Mouse (Mus musculus): ENCODE results near the gene Trp53bp1. TPM values are rescaled to one million over a fixed set of nuclear protein-coding genes. Genes with fewer than 3 reads are reported as not detected.
A peak's percentile ranks its signal among the peaks of the same experiment; 100 is the strongest.

The Trp53bp1 gene
- polyA plus RNA-seq (2012; ENCODE audit: insufficient read depth, low replicate concordance) = 8.6 TPM in 1 of 2 replicates, not detected in the other

DNA sequence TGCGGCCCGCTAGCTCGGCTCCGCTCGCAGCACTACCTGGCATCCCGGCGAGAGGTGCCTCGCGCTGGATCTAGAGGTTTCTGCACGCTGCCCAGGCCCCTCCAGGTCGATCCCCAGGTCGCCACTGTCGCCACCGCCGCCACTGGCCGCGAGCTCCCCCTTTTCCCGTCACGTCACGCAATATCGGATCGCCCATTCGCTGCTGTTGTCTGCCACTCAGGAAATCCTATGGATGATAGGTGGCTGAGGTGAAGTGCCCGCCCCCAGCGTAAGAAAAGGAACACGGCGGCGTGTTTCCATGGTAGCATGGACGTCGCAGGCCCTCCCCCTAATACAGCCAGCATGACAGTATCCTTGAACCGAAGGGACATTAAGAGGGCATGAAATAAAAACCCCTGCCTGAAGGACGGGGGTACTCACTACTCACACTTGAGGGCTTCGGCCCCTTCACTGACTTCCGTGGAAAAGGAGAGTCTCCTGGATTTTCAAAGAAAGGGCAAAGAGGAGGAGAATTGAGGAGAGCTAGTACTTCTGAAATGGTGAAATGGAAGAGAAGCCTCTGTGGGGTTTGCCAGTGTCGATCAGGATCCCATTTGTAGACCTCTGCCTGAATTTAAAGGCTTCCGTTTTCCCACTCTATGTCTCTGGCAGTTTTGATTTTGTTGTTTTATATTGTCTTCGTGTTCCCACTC, at the start of gene Trp53bp1:
TSS of gene Trp53bp1 (minus strand) at position 172 of the 692 bp plus-strand sequence.
- H3K4me3 ChIP-seq (replicated peaks) = peak within 1 kb of the TSS; percentile 96
- TF ChIP-seq GATA1 (IDR thresholded peaks at IDR 0.05; ENCODE audit: borderline replicate concordance, low read length) = no peak
- no peak for TF ChIP-seq FLI1 (IDR thresholded peaks at IDR 0.05; ENCODE audit: low read length)
- H3K27me3 ChIP-seq (replicated peaks) = no peaks in the 10 kb centered on the region
- H3K4me1 ChIP-seq = peaks cover 42% of the 10 kb centered on the region
- H3K9me3 ChIP-seq = no peaks in the 10 kb centered on the region
- peaks cover 34% of the 10 kb centered on the region for H3K36me3 ChIP-seq (replicated peaks; ENCODE audit: low read length)

DNA sequence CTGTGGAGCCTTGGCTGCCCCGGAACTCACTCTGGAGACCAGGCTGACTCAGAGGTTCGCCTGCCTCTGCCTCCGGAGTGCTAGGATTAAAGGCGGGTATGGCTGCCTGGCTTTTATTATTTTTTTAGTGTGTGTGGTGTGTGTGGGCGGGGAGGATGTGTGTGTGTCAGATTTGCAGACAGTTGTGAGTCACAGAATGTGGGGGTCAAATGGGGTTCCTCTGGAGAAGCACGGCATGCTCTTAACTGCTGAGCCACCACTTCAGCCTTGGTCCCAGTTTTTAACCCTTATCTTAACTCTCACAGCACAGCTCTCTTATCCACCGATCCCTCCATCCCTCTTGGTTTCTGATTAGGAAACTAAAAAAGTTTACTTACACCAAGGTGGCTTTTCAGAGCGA, 45.1 kb upstream of the Trp53bp1 start:
- Histone ChIP-seq H3K4me1 (no peaks in the 10 kb centered on the region), H3K4me3 (replicated peaks) (no peak overlapping the region), H3K36me3 (replicated peaks; ENCODE audit: low read length) (peaks cover 15% of the 10 kb centered on the region), H3K9me3 (no peaks in the 10 kb centered on the region), H3K27me3 (replicated peaks) (no peaks in the 10 kb centered on the region)
- TF ChIP-seq GATA1 (IDR thresholded peaks at IDR 0.05; ENCODE audit: borderline replicate concordance, low read length) = no peak
- TF ChIP-seq FLI1 (IDR thresholded peaks at IDR 0.05; ENCODE audit: low read length) = no peak

DNA sequence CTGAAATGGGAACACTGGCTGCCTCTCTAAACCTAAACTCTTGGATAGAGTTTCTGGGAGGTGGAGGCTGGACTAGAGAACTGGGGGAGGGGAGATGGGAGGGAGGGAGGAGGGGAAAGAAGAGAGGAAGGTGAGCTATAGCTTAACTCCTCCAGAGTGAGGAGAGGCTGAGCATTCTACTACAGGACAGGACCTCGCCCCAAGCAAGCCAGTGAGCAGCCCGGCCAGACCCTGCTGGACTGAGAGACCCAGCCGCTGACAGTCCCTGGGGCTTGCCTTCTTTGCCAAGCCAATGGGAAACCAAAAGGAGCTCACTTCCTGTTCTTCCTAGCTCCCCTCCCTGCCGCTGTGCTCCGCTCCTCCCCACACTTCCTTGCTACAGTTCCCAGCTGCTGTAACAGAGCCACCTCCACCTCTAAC, 37.8 kb upstream of the Trp53bp1 start:
- no peak for TF ChIP-seq GATA1 (IDR thresholded peaks at IDR 0.05; ENCODE audit: borderline replicate concordance, low read length)
- no peak for TF ChIP-seq FLI1 (IDR thresholded peaks at IDR 0.05; ENCODE audit: low read length)
- peaks cover 38% of the 10 kb centered on the region for H3K4me1 ChIP-seq
- peak overlapping the region; percentile 79 for H3K4me3 ChIP-seq (replicated peaks)
- peaks cover 15% of the 10 kb centered on the region for H3K36me3 ChIP-seq (replicated peaks; ENCODE audit: low read length)
- H3K27me3 ChIP-seq (replicated peaks) = peaks cover 40% of the 10 kb centered on the region
- H3K9me3 ChIP-seq = no peaks in the 10 kb centered on the region

DNA sequence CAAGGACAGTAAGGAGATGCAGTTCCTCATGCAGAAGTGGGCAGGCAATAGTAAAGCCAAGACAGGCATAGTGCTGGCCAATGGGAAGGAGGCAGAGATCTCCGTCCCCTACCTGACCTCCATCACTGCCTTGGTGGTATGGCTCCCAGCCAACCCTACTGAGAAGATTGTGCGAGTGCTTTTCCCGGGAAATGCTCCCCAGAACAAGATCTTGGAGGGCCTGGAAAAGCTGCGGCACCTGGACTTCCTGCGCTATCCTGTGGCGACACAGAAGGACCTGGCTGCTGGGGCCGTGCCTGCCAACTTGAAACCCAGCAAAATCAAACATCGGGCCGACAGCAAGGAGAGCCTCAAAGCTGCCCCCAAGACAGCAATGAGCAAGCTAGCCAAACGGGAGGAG, 28.8 kb upstream of the Trp53bp1 start:
- peaks cover 10% of the 10 kb centered on the region for H3K36me3 ChIP-seq (replicated peaks; ENCODE audit: low read length)

GRCm38 (mm10) chr2:121299471-121299870, 28.3 kb upstream of the Trp53bp1 start:
- TF ChIP-seq FLI1 (IDR thresholded peaks at IDR 0.05; ENCODE audit: low read length) = no peak
- TF ChIP-seq GATA1 (IDR thresholded peaks at IDR 0.05; ENCODE audit: borderline replicate concordance, low read length) = no peak
- peaks cover 10% of the 10 kb centered on the region for H3K36me3 ChIP-seq (replicated peaks; ENCODE audit: low read length)
- H3K9me3 ChIP-seq = no peaks in the 10 kb centered on the region; the same call in 1 of the 2 replicates
- H3K4me3 ChIP-seq (replicated peaks) = no peak overlapping the region
- peaks cover 45% of the 10 kb centered on the region for H3K4me1 ChIP-seq
- H3K27me3 ChIP-seq (replicated peaks) = peaks cover 100% of the 10 kb centered on the region

More for the DNA sequence above, 28.8 kb upstream of the Trp53bp1 start:
- H3K4me3 ChIP-seq (replicated peaks) = no peak overlapping the region
- peaks cover 100% of the 10 kb centered on the region for H3K27me3 ChIP-seq (replicated peaks)
- TF ChIP-seq FLI1 (IDR thresholded peaks at IDR 0.05; ENCODE audit: low read length) (no peak), GATA1 (IDR thresholded peaks at IDR 0.05; ENCODE audit: borderline replicate concordance, low read length) (no peak)
- H3K4me1 ChIP-seq = peaks cover 39% of the 10 kb centered on the region
- H3K9me3 ChIP-seq = no peaks in the 10 kb centered on the region; the same call in 1 of the 2 replicates

- Histone ChIP-seq H3K9me3 (no peaks in the 10 kb centered on the region; the same call in 1 of the 2 replicates), H3K4me3 (replicated peaks) (no peak overlapping the region), H3K36me3 (replicated peaks; ENCODE audit: low read length) (peaks cover 10% of the 10 kb centered on the region), H3K27me3 (replicated peaks) (peaks cover 95% of the 10 kb centered on the region), H3K4me1 (peaks cover 50% of the 10 kb centered on the region)
- TF ChIP-seq FLI1 (IDR thresholded peaks at IDR 0.05; ENCODE audit: low read length) = no peak
- no peak for TF ChIP-seq GATA1 (IDR thresholded peaks at IDR 0.05; ENCODE audit: borderline replicate concordance, low read length)
These were observed 26.9 kb upstream of the Trp53bp1 start for GRCm38 (mm10) chr2:121298131-121298530.

DNA sequence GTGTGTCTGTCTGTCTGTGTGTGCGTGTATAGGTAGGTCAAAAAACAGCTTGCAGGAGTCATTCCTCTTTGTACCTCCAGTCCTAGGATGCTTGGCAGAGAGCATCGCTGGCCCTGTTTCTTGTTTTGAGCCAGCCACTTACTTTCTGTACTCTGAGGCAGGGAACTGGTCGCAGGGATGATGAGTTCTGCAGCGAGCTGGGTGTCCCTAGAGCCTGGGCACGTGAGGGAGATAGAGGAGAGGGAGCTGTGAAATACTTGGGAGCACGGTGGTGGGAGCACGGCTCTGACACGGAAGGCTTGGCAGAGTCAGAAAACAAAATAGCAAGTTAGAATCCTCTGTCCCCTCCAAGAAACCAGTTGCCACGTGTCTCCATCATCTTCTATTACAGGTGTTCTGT, 26.5 kb upstream of the Trp53bp1 start:
- no peak for TF ChIP-seq GATA1 (IDR thresholded peaks at IDR 0.05; ENCODE audit: borderline replicate concordance, low read length)
- no peak for TF ChIP-seq FLI1 (IDR thresholded peaks at IDR 0.05; ENCODE audit: low read length)
- Histone ChIP-seq H3K27me3 (replicated peaks) (peaks cover 94% of the 10 kb centered on the region), H3K9me3 (no peaks in the 10 kb centered on the region; the same call in 1 of the 2 replicates), H3K36me3 (replicated peaks; ENCODE audit: low read length) (peaks cover 10% of the 10 kb centered on the region), H3K4me1 (peaks cover 53% of the 10 kb centered on the region), H3K4me3 (replicated peaks) (no peak overlapping the region)

GRCm38 (mm10) chr2:121296754-121297231, 25.6 kb upstream of the Trp53bp1 start:
- Histone ChIP-seq H3K4me1 (peaks cover 61% of the 10 kb centered on the region), H3K4me3 (replicated peaks) (peak overlapping the region; percentile 91), H3K27me3 (replicated peaks) (peaks cover 90% of the 10 kb centered on the region), H3K36me3 (replicated peaks; ENCODE audit: low read length) (peaks cover 10% of the 10 kb centered on the region), H3K9me3 (no peaks in the 10 kb centered on the region; the same call in 1 of the 2 replicates)
- TF ChIP-seq GATA1 (IDR thresholded peaks at IDR 0.05; ENCODE audit: borderline replicate concordance, low read length) (no peak), FLI1 (IDR thresholded peaks at IDR 0.05; ENCODE audit: low read length) (no peak)

DNA sequence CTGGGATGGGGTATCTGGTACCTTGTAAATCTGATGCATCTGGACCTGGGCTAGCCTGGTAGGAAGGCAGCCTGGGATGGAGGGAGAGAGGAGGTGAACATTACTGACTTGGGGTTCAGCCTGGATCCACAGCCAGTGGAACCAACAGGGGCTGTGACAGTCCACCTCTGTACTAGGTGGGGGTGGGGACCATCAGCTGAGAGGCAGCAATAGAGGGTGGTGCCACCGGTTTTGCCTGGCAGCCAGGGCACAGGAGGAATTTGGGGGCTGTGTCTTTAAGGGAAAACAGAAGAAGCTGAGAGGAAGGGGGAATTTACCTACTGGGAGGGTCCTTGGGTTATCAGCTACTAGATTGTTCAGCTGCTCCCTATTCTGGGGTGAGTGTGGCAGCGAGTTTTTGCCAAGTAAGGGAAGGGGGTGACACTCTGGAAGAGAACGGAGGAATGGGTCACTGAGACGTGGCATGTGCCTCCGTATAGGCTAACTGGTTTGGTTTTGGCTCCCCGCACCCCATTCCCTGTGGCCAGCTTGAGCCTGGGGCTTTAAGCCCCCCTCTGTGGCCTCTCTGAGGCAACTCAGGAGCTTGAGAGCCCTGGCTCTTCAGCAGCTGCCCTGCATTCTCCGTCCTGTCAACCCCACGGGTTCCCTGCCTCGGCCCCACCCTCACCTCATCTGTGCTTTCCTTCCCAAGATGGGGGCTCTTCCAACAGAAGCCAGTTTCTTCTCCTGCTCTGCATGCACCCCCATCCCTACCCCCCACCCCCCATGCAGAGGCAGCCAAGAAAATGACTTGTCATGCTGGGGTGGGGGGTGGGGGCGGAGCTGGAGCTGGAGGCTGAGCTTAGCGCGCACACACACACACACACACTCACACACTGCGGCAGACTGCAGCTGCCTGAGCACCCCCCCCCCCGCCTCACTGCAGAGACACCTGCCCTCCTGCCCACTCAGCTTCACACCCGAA, 24.7 kb upstream of the Trp53bp1 start:
- no peaks in the 10 kb centered on the region; the same call in 1 of the 2 replicates for H3K9me3 ChIP-seq
- H3K27me3 ChIP-seq (replicated peaks) = peaks cover 90% of the 10 kb centered on the region
- H3K4me1 ChIP-seq = peaks cover 66% of the 10 kb centered on the region
- H3K4me3 ChIP-seq (replicated peaks) = peak overlapping the region; percentile 91
- TF ChIP-seq FLI1 (IDR thresholded peaks at IDR 0.05; ENCODE audit: low read length) = no peak
- no peak for TF ChIP-seq GATA1 (IDR thresholded peaks at IDR 0.05; ENCODE audit: borderline replicate concordance, low read length)
- peaks cover 10% of the 10 kb centered on the region for H3K36me3 ChIP-seq (replicated peaks; ENCODE audit: low read length)

Data from megakaryocyte, embryonic 14.5 days (primary cell).